Mouse (Mus musculus): ENCODE measurements around the gene Tro. TPM values are rescaled to one million over a fixed set of nuclear protein-coding genes. Genes with fewer than 3 reads are reported as not detected.

The Tro gene
- polyA plus RNA-seq (2017; shearing (Covaris generic)): not detected

GRCm38 (mm10) chrX:150656908-150657796, at the start of gene Tro:
Gene Tro (minus strand): TSS chrX:150657583.

Other genes with a start within 250 kb of the Tro start
- 10 to 100 TPM; 11.4 to 14.2 TPM for gene Tmem29, start 198.4 kb downstream of the Tro start, polyA plus RNA-seq (2017; shearing (Covaris generic))
- 1 to 10 TPM; 1.4 to 1.9 TPM for gene Alas2, start 110.2 kb downstream of the Tro start, polyA plus RNA-seq (2017; shearing (Covaris generic))
- gene Pfkfb1, start 69.4 kb downstream of the Tro start, polyA plus RNA-seq (2017; shearing (Covaris generic)): 1 to 10 TPM; 3.9 to 5.2 TPM
- gene Apex2, start 67.7 kb downstream of the Tro start, polyA plus RNA-seq (2017; shearing (Covaris generic)): 10 to 100 TPM; 18.0 to 23.5 TPM
- gene Maged2, start 156.8 kb upstream of the Tro start, polyA plus RNA-seq (2017; shearing (Covaris generic)): 10 to 100 TPM; 15.0 to 16.7 TPM